Mouse (Mus musculus) kidney, adult 11 months (tissue): ENCODE measurements around the gene Bsg.

Experiments used
- DNase-seq: peaks from one replicate; pipeline ENCODE4 v3.0.0; 2022

The Bsg gene

GRCm38 (mm10) chr10:79705951-79706350 lies 1.7 kb downstream of the Bsg start:
- DNase-seq = no peak

- peak; percentile 53 for DNase-seq
Measured at GRCm38 (mm10) chr10:79706406-79707094, 2.3 kb downstream of the Bsg start.

DNA sequence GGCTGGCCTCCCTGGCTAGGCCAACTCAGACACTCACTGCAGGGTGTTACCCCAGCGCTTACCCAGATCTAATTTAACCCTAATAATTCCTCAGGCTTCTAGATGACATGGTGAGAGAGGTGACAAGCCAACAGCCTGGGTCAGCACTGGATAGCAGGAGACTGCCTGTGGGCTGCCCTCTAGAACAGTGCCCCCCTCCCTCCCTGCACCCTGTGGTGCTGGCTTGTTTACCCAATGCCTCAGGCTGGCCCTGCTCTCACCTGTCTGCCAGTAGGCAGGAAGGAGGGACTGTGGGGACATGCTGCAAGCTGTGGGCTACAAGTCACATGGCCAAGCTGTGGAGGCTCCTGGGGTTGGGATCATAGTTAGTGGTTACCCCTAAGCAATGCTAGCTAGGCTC lies 2.9 kb downstream of the Bsg start:
- DNase-seq = no peak

GRCm38 (mm10) chr10:79707759-79708158 lies 3.5 kb downstream of the Bsg start:
- DNase-seq = no peak

DNA sequence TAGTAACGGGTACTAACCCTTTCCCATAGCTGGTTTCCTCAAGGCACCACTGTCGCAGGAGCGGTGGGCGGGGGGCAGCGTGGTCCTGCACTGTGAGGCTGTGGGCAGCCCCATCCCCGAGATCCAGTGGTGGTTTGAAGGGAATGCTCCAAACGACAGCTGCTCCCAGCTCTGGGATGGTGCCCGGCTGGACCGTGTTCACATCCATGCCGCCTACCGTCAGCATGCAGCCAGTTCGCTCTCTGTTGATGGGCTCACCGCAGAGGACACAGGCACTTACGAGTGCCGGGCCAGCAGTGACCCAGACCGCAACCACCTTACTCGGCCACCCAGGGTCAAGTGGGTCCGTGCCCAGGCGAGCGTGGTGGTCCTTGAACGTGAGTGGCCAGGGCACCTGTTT lies 4.4 kb downstream of the Bsg start:
- DNase-seq = no peak

GRCm38 (mm10) chr10:79709307-79709706 lies 5.0 kb downstream of the Bsg start:
- DNase-seq = no peak

- no peak for DNase-seq
Measured at GRCm38 (mm10) chr10:79712029-79712428, 7.7 kb downstream of the Bsg start.

GRCm38 (mm10) chr10:79712499-79713126 lies 8.3 kb downstream of the Bsg start:
- DNase-seq = peak; percentile 62

DNA sequence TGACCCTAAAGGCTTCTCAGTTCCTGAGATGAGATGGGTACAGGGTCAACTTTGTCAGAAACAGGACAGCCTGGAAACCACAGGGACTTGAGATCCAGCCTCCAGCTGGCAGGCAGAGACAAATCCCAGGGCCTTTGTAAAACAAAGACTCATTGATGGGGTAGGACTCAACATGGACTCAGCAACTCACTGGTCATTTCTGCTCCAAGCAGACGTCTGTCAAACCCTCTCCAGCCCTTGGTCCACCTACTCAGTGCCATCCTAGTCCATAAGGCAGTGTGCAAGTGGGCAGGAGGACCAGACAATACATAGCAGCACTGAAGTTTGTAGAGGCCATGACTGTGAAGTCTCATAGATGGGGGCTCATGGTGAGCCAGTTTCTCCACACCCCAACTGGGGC lies 8.9 kb downstream of the Bsg start:
- DNase-seq = no peak

DNA sequence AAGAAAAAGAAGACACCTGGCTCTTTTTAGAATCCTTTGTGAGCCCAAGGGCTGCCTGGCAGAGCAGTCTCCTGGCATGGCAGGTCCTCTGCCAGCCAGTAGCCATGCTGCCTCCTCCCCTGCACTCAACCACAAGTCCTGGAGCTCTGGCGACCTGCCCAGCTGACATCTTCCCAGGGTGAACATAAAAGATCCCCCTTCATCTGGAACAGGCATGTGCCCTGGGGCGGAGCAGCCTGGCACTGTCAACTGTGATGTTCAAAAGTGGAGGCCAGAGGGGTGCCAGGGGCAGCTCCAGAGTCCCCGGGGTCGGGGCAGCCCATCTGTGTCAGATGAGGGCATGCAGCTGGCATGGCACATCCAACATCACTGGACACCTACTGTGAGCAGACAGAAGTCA lies 10.7 kb downstream of the Bsg start:
- DNase-seq = no peak

GRCm38 (mm10) chr10:79716254-79716987 lies 12.1 kb downstream of the Bsg start, which contains the start of gene Hcn2:
TSS of gene Hcn2 (plus strand) at chr10:79716634.
- DNase-seq = no peak

DNA sequence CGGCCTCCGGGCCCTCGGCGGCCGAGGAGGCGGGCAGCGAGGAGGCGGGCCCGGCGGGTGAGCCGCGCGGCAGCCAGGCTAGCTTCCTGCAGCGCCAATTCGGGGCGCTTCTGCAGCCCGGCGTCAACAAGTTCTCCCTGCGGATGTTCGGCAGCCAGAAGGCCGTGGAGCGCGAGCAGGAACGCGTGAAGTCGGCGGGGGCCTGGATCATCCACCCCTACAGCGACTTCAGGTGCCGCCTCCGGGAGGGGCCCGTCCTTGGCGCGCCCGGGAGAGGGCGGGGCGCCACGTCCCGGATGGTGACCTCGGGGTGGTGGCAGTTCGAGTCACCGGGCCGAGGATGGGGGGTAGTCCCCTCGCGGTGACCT lies 12.7 kb downstream of the Bsg start:
- DNase-seq = no peak

GRCm38 (mm10) chr10:79717640-79718357 lies 13.5 kb downstream of the Bsg start:
- DNase-seq = no peak

GRCm38 (mm10) chr10:79721089-79721488 lies 16.8 kb downstream of the Bsg start:
- DNase-seq = no peak

- DNase-seq = no peak
Measured at GRCm38 (mm10) chr10:79723047-79723446, 18.8 kb downstream of the Bsg start.

GRCm38 (mm10) chr10:79723692-79724091 lies 19.4 kb downstream of the Bsg start:
- no peak for DNase-seq

DNA sequence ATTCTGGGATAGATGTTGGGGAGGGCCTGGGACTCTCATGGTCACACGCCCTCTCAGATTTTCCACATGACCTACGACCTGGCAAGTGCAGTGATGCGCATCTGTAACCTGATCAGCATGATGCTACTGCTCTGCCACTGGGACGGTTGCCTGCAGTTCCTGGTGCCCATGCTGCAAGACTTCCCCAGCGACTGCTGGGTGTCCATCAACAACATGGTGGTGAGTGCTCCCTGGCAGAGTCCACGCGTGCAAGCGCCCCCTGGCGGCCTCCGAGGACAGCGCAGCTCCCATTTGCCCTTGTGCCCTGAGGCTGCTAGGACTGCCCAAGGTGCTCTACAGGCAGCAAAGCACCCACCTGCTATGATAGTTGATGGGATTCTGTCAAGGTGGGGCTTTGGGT lies 21.8 kb downstream of the Bsg start:
- peak; percentile 63 for DNase-seq

GRCm38 (mm10) chr10:79728323-79729249 lies 24.3 kb downstream of the Bsg start:
- DNase-seq = no peak

DNA sequence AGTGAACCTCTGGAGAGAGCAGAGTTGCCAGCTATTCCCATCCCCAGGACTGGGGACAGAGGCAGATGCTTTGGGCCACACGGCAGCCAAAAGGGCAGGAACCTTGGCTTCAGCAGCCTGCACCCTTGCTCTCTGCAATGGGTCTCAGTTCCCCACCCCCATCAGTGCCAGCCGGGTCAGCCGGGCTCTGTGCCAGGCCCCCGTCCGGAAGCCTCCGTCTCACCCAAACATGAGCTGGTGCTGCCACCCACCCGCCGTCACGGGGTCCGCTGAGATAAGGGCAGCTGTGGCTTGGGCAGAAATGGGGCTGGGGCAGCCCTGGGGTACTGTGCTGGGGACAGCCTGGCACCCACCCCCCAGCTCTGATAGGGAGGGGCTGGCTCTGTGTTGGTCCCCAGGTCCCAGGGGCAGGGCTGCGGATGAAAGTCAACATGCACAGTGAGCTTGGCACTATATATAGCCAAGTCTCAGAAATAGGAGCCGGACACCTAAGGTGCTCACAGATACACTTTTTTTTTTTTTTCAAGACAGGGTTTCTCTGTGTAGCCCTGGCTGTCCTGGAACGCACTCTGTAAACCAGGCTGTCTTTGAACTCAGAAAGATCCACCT lies 25.2 kb downstream of the Bsg start:
- no peak for DNase-seq

- DNase-seq = no peak
Measured at GRCm38 (mm10) chr10:79732500-79732899, 28.2 kb downstream of the Bsg start.

DNA sequence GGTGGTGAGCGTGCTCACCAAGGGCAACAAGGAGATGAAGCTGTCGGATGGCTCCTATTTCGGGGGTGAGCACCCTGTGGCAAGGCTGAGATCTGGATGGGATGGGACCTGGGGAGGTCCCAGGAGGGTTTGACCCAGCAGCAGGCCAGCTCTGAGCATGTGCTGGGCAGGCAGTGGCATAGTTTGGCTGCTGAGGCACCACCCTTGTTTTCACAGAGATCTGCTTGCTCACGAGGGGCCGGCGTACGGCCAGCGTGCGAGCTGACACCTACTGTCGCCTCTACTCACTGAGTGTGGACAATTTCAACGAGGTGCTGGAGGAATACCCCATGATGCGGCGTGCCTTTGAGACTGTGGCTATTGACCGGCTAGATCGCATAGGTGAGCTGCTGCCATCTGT lies 29.6 kb downstream of the Bsg start:
- no peak for DNase-seq

DNA sequence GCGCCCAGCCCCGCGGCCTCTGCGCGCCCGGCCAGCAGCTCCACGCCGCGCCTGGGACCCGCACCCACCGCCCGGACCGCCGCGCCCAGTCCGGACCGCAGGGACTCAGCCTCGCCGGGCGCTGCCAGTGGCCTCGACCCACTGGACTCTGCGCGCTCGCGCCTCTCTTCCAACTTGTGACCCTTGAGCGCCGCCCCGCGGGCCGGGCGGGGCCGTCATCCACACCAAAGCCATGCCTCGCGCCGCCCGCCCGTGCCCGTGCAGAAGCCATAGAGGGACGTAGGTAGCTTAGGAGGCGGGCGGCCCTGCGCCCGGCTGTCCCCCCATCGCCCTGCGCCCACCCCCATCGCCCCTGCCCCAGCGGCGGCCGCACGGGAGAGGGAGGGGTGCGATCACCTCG lies 31.1 kb downstream of the Bsg start:
- DNase-seq = no peak
